Mouse (Mus musculus) embryonic facial prominence, embryonic 10.5 days (tissue): Measurements from ENCODE around the gene Kif1b. TPM values are rescaled to one million over a fixed set of nuclear protein-coding genes. Genes with fewer than 3 reads are reported as not detected.
A peak's percentile ranks its signal among the peaks of the same experiment; 100 is the strongest.

Experiments used
- DNase-seq: peaks from one replicate; pipeline ENCODE4 v3.0.0-alpha.2; 2017; ENCODE audit warnings: low spot score
- H3K27ac ChIP-seq: fragments of 300-500 bp; sonication (generic); replicated peaks from 2 replicates; pipeline ENCODE4 v1.5.1; 2016; ENCODE audit warnings: mild to moderate bottlenecking
- H3K27me3 ChIP-seq: fragments of 300-500 bp; sonication (generic); replicated peaks from 2 replicates; pipeline ENCODE4 v1.6.1; 2016; ENCODE audit warnings: low read depth, mild to moderate bottlenecking; ENCODE audit not compliant: poor library complexity, severe bottlenecking
- H3K36me3 ChIP-seq: fragments of 300-500 bp; sonication (generic); replicated peaks from 2 replicates; pipeline ENCODE4 v1.6.1; 2016; ENCODE audit warnings: mild to moderate bottlenecking, moderate library complexity
- H3K4me1 ChIP-seq: fragments of 300-500 bp; sonication (generic); 2 replicates; pipeline ENCODE4 v1.6.1; 2016
- H3K4me3 ChIP-seq: fragments of 300-500 bp; sonication (generic); 2 replicates; pipeline ENCODE4 v1.5.1; 2016; ENCODE audit warnings: mild to moderate bottlenecking, moderate library complexity
- H3K9me3 ChIP-seq: fragments of 300-500 bp; sonication (generic); 2 replicates; pipeline ENCODE4 v1.6.1; 2016; ENCODE audit warnings: mild to moderate bottlenecking
- WGBS: fragments of 180-500 bp; shearing (Covaris S2); methylation state at CpG from one replicate; pipeline ENCODE4 v1.1.7; 2016; 5-methylcytosine and 5-hydroxymethylcytosine counted together
- polyA plus RNA-seq: library from polyadenylated mRNA; unstranded; fragments of >200 nt; fragmentation: Nextera tagmentation; extraction: Ambion mirVana; gene quantifications from 2 replicates; pipeline ENCODE4 v1.2.1, GENCODE M21; 2016

Gene Kif1b
- polyA plus RNA-seq, 1 experiment from 2014 or later, result 51.3 TPM

DNA sequence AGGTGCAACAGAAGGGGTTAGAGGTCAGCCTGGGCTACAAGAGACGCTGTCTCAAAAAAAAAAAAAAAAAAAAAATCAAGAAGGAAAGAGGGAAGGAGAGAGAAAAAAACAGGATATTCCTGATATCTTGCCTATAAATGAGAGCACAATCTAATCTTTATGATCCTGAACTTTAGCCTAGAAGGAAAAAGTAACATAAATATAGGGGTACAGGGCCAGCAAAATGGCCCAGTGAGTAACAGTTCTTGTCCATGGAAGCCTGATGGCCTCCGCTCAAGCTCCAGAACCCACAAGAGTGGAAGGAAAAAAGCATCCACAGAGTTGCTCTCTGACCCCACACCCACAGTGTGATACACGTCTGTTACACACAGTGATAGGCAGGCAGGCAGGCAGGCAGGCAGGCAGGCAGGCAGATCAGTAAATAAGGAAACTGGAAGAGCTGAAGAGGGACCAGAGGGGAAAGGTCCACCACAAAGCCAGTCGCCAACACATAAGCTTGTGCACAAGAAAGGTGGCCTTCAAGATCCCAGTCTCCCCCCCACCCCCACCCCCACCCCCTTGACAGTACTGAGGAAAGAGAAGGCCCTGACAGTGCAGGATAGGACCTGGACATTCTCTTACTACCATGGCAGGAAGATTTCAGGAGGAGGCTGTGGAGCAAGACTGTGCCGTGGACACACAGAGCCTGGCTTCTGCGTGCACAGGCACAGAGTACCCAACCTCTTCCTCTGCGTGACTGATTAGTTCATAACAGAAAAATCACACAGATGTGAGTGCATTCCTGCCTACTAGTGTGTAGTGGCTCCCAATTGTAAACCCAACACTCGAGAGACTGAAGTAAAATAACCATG, 21.0 kb downstream of the Kif1b start:
- Histone ChIP-seq H3K4me1 (peaks cover 12% of the 10 kb centered on the region), H3K4me3 (no peak overlapping the region), H3K36me3 (peaks cover 47% of the 10 kb centered on the region), H3K27me3 (no peaks in the 10 kb centered on the region), H3K9me3 (no peaks in the 10 kb centered on the region), H3K27ac (no peak overlapping the region)
- WGBS, result 75% methylated on average over 8 of the region's 8 CpGs
- no peak for DNase-seq

DNA sequence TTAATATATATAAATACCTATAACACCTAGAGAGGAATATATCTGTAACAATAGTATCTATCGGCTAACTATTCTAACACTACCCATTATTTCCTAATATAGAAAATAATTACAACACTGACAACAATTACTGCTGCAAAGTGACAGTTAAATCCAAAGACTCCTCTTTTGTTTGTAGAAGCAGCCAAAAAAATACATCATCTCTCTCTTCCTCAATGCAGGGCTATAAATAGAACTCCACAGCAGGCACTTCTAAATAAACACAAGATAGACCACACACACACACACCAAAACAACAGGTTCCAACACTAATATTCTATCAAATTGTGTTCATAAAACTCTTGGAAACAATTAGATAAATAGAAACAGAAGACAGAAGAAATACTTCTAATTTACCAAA, 21.8 kb downstream of the Kif1b start:
- 96% methylated on average over 1 of the region's 1 CpGs for WGBS

DNA sequence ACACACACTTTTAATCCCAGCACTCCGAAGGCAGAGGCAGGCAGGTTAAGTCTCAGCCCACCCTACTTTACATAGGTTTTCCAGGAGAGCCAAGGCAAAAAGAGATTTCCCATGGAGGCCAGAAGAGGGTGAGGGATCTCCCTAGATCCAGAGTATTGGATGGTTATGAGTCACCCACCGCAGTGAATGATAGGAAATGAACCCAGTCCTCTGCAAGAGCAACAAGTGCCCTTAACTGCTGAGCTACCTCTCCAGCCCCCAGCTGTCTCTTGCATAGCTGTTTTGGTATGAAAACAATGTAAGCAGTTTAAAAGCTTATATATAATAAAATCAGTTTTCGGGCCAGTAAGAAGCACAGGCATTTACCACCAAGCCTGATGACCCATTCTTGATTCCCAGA, 24.5 kb downstream of the Kif1b start:
- Histone ChIP-seq H3K27me3 (no peaks in the 10 kb centered on the region), H3K36me3 (peaks cover 18% of the 10 kb centered on the region), H3K27ac (0 out of 2 replicates have a peak overlapping the region, but pooled peaks have one; percentile 24), H3K4me1 (peaks cover 13% of the 10 kb centered on the region), H3K9me3 (no peaks in the 10 kb centered on the region), H3K4me3 (no peak overlapping the region)
- 92% methylated on average over 3 of the region's 3 CpGs for WGBS
- no peak for DNase-seq

More for the DNA sequence above, 21.8 kb downstream of the Kif1b start:
- H3K27ac ChIP-seq, result no peak overlapping the region
- no peak overlapping the region for H3K4me3 ChIP-seq
- no peaks in the 10 kb centered on the region for H3K27me3 ChIP-seq
- H3K36me3 ChIP-seq, result peaks cover 42% of the 10 kb centered on the region
- peaks cover 12% of the 10 kb centered on the region for H3K4me1 ChIP-seq
- no peaks in the 10 kb centered on the region for H3K9me3 ChIP-seq
- no peak for DNase-seq

DNA sequence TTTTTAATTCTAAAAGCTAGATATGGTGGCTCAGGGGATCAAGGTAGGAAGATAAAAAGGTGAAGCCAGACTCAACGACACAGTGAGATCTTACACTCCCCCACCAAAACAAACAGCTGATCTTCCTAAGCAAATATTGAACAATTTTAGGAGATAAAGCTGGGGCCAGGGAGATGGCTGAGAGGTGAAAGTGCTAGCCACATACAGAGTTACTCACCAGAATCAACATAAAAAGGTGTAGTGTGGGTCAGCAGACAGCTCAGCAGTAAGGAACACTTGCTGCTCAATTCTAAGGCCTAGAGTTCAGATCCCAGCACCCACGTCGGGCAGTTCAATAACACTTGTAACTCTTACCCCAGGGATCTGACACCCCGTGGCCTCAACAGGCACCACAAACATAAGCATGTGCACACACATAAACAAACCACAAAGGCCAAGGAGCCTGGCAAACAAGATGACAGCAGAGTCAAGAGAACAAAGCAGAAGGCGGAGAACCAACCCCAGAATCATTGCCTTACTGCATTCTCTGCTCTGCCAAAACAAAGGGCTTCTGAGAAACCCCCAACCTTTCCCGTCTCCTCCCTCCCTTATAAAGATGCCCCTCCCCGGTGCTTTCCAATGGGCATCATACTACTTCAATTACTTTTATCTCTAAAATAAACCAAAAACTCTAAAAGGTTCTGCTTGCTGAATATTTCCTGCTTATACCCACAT, 25.3 kb downstream of the Kif1b start:
- Histone ChIP-seq H3K27ac (no peak overlapping the region), H3K9me3 (no peaks in the 10 kb centered on the region), H3K4me3 (no peak overlapping the region), H3K4me1 (peaks cover 21% of the 10 kb centered on the region), H3K36me3 (peaks cover 17% of the 10 kb centered on the region), H3K27me3 (no peaks in the 10 kb centered on the region)
- 76% methylated on average over 7 of the region's 7 CpGs for WGBS
- DNase-seq, result no peak

DNA sequence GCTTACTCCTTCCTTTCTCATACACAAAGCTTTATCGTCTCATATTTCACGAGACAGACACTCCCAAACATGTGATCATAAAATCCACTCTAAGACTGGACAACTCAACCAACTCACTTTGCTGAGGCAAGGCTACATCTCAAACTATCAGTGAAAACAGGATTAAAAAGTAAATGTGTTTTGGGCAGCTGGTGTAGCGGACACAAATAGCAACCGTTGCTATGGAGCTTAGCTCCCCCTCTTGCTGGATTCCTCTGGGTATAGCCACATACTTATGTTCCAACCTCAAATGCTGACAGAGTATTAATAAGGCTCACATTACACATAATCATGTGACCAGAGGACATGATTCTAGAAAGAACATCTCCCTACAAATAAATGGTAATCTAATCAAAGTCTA, 29.9 kb downstream of the Kif1b start:
- no peak overlapping the region for H3K4me3 ChIP-seq
- H3K4me1 ChIP-seq, result peaks cover 10% of the 10 kb centered on the region
- H3K36me3 ChIP-seq, result peaks cover 52% of the 10 kb centered on the region
- peak; percentile 56 for DNase-seq
- H3K27me3 ChIP-seq, result no peaks in the 10 kb centered on the region
- H3K27ac ChIP-seq, result no peak overlapping the region
- 0 out of 2 replicates have a peak, but pooled peaks cover 2% of the 10 kb centered on the region for H3K9me3 ChIP-seq
- 78% methylated on average over 4 of the region's 4 CpGs for WGBS

DNA sequence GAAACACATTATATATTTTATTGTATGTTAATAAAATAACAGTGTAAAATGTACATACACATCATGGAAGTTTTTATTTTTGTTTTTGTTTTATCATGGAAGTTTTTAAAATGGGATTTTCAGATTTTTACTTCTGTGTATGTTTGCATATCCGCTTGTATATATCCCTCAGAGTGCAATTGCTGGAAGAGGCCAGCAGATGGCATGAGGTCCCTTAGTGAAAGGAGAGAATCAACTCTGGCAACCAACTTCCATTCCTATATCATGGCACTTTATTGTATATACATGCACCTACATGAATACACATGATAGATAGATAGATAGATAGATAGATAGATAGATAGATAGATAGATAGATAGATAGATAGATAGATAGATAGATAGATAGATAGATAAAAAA, 34.4 kb downstream of the Kif1b start:
- H3K36me3 ChIP-seq, result peaks cover 86% of the 10 kb centered on the region
- no peak for DNase-seq

DNA sequence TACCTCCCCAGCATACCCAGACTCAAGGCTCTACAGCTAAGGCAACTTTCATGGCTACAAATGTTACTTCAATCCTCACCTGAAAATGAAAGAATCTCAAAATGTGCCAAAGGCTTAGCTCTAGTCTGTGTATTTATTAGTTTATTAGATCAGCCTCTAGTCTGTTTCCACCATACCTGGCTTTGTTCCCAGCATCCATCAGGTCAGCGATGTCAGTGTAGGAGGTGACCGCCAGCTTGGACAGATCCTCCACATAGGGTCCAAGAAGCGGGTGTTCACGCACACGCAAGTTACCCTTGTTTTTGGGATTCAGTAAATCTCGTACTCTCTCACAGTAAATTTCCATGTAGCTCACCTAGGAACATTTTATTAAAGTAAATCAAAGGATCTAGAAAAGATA, 37.0 kb downstream of the Kif1b start:
- no peak for DNase-seq
- WGBS, result 96% methylated on average over 6 of the region's 6 CpGs

More for the DNA sequence above, 34.4 kb downstream of the Kif1b start:
- no peak overlapping the region for H3K4me3 ChIP-seq
- whole genome bisulfite sequencing, result 94% methylated on average over 1 of the region's 1 CpGs
- H3K4me1 ChIP-seq, result peaks cover 9% of the 10 kb centered on the region
- 0 out of 2 replicates have a peak, but pooled peaks cover 2% of the 10 kb centered on the region for H3K9me3 ChIP-seq
- H3K27ac ChIP-seq, result no peak overlapping the region
- no peaks in the 10 kb centered on the region for H3K27me3 ChIP-seq

DNA sequence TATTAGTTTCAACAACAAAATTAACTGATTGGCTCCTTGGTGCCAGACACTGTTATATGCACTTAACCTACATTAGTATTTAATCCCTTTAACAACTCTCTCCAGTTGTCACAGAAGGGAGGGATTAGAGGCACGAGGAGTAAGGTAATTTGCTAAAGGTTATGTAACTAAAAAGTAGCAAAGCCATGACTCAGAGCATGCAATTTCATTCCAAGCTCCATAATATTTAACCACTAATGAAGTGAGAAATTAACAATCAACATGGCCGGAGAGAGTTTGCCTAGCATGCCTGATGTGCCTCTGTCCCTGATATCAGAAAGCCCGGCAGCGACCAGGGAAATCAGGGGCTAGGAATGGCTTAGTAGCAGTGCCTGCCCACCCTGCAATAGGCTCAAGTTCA, 38.5 kb downstream of the Kif1b start:
- Histone ChIP-seq H3K4me1 (no peaks in the 10 kb centered on the region), H3K9me3 (0 out of 2 replicates have a peak, but pooled peaks cover 2% of the 10 kb centered on the region), H3K4me3 (no peak overlapping the region), H3K27ac (no peak overlapping the region), H3K27me3 (no peaks in the 10 kb centered on the region), H3K36me3 (peaks cover 92% of the 10 kb centered on the region)
- no peak for DNase-seq
- WGBS, result 87% methylated on average over 4 of the region's 4 CpGs

More for the DNA sequence above, 37.0 kb downstream of the Kif1b start:
- Histone ChIP-seq H3K9me3 (0 out of 2 replicates have a peak, but pooled peaks cover 2% of the 10 kb centered on the region), H3K4me1 (no peaks in the 10 kb centered on the region), H3K4me3 (no peak overlapping the region), H3K27me3 (no peaks in the 10 kb centered on the region), H3K36me3 (peaks cover 100% of the 10 kb centered on the region), H3K27ac (no peak overlapping the region)

DNA sequence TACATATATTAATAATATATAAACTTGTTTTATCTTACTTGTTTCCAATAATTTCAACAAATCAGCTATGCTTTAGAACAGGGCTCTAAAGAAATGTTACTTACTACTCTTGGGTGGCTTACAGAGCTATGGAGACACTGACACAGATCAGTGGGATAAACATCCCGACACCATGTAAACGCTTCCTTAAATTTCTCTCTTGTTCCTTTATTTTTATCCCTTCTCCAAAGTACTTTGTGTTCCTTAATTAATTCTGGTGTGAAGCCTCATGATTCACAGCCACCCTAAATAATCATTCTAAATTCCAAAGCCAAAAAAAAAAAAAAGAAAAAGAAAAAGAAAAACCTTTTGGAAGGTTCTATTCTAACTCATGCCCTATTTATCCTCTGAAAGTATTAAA, 42.6 kb downstream of the Kif1b start:
- 96% methylated on average over 2 of the region's 2 CpGs for WGBS

DNA sequence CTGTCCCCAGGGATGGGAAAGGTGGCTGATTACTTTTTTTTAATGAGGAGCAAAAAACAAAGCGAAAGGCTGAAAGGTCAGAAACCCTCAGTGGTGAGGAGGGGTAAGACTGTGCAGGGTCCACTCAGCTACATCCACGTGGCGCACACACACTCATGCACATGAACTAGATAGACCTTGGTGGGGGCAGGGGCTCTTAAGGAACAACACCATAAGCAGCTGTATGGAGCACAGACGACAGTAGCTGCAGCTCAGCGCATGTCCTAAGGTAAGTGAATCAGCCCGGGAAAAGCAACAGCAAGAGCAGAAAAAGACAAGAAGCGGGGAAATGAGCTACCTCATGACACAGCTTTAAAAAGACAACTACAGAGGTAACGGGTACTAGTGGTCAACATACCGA, 44.3 kb downstream of the Kif1b start:
- WGBS, result 92% methylated on average over 9 of the region's 9 CpGs
- peaks cover 75% of the 10 kb centered on the region for H3K36me3 ChIP-seq
- H3K4me1 ChIP-seq, result no peaks in the 10 kb centered on the region
- no peaks in the 10 kb centered on the region for H3K27me3 ChIP-seq
- no peak overlapping the region for H3K4me3 ChIP-seq
- H3K9me3 ChIP-seq, result no peaks in the 10 kb centered on the region
- no peak for DNase-seq
- no peak overlapping the region for H3K27ac ChIP-seq

More for the DNA sequence above, 42.6 kb downstream of the Kif1b start:
- DNase-seq, result no peak
- H3K4me1 ChIP-seq, result no peaks in the 10 kb centered on the region
- H3K36me3 ChIP-seq, result peaks cover 81% of the 10 kb centered on the region
- H3K4me3 ChIP-seq, result no peak overlapping the region
- H3K27me3 ChIP-seq, result no peaks in the 10 kb centered on the region
- no peaks in the 10 kb centered on the region for H3K9me3 ChIP-seq
- no peak overlapping the region for H3K27ac ChIP-seq

DNA sequence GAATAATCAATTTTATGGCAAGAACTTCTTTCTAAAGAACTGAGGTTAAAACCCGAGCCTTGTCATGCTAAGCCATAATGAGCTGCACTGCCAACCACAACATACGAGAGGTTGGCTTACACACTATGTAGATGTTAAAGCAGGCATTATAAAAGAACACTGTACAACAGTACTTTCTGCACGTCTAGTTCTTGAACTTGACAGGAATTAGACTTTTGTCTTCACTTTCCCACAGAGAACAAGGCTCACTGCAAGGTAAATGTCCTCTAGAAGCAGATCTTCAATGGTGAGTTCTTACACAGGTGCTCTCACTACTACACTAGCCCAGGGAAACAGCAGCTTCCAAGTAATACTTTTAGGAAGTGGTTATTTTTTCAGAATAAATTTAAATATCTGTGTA, 46.0 kb downstream of the Kif1b start:
- no peaks in the 10 kb centered on the region for H3K27me3 ChIP-seq
- peaks cover 3% of the 10 kb centered on the region; the same call in 1 of the 2 replicates for H3K4me1 ChIP-seq
- no peak overlapping the region for H3K27ac ChIP-seq
- peaks cover 75% of the 10 kb centered on the region for H3K36me3 ChIP-seq
- DNase-seq, result no peak
- no peak overlapping the region for H3K4me3 ChIP-seq
- no peaks in the 10 kb centered on the region for H3K9me3 ChIP-seq
- WGBS, result 84% methylated on average over 3 of the region's 3 CpGs

DNA sequence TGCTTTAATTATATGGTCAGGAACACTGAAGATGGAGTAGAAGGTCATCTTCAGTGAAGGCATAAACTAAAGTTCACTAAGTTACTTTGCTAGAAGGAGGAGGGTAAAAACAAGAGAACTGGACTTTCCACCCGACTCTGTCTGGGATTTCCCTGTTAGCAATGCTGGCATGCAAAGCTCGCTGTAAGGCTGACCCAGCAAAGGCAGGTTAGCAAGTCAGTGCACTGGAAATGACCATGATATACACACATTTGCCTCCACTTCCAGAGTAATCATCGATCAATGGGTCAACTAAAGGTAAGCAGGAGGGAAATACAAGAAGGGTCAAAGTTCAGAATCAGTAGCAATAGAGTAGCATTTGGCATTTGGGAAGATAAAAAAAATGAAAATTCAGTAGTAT, 46.6 kb downstream of the Kif1b start:
- no peak overlapping the region for H3K27ac ChIP-seq
- no peak overlapping the region for H3K4me3 ChIP-seq
- DNase-seq, result no peak
- no peaks in the 10 kb centered on the region for H3K27me3 ChIP-seq
- H3K36me3 ChIP-seq, result peaks cover 75% of the 10 kb centered on the region
- H3K9me3 ChIP-seq, result no peaks in the 10 kb centered on the region
- H3K4me1 ChIP-seq, result peaks cover 6% of the 10 kb centered on the region; the same call in 1 of the 2 replicates
- 88% methylated on average over 3 of the region's 3 CpGs for WGBS
